8 mouse cellular contexts compared by ENCODE assay signal in the genomic region with DNA sequence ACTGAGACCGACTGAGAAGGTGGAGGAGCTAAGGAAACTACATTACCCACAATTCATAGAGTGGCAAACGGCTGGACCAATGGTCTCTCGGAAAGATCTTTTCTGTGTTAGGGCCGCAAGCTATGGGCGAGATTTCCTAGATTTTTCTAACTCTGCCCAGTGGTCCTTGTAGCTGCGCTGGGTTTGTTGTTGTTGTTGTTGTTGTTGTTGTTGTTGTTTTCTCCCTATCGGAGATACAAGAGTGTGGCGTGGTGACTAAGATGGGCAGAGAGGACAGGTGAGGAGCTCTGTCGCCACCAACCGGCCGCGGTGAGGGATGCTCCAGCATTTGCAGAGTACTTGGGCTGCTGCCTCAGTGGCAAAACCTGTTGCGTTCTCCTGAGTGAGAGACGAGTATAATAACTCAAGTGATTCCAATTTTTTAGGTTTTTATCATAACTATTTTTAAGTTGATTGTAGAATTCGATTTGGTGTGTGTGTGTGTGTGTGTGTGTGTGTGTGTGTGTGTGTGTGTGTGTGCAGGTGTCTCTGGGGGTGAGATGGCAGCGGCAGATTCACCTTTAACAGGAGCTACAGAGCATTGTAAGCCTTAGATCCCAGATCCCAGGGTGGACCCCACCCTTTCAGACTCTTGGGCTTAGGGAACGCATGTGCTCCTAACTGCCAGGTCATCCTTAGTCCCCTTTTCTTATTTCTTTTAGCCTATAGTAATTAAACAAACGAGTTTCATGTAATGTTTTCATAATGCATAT. TPM values are rescaled to one million over a fixed set of nuclear protein-coding genes. Genes with fewer than 3 reads are reported as not detected.
DNase-seq lines count a peak whose midpoint lies in the region; ATAC-seq lines count a peak whose summit lies in the region.

No protein-coding gene starts in this region.

- peak; percentile 98 for ATAC-seq in intestine, embryonic 15.5 days

- H3K4me1 ChIP-seq in intestine, embryonic 15.5 days (replicated peaks) = no peaks in the 10 kb centered on the region

- H3K27ac ChIP-seq in intestine, embryonic 15.5 days = no peak overlapping the region

- H3K36me3 ChIP-seq in intestine, embryonic 15.5 days = no peaks in the 10 kb centered on the region

- 10% methylated on average over 18 of the region's 18 CpGs for WGBS in intestine, embryonic 15.5 days

- peak; percentile 49 for DNase-seq in adipocyte (ENCODE audit: low spot score)
- DNase-seq in embryo, embryonic 10 days (ENCODE audit: low spot score) = peak; percentile 79
- peak; percentile 60 for DNase-seq in gastrocnemius, postnatal 10 days
- peak; percentile 79 to 86 for DNase-seq in left cerebral cortex, postnatal 25 days (ENCODE audit: low spot score in 2 of 2)
- peak; percentile 60 for DNase-seq in mesoderm, embryonic 11.5 days (ENCODE audit: low read depth, low spot score)
- peak; percentile 85 for DNase-seq in right cerebral cortex, postnatal 25 days
- DNase-seq in yolk sac, embryonic 10.5 days (ENCODE audit: low spot score) = peak; percentile 79

- no peak overlapping the region for H3K9ac ChIP-seq in intestine, embryonic 15.5 days

- H3K4me3 ChIP-seq in intestine, embryonic 15.5 days (replicated peaks) = peak overlapping the region; percentile 43

- peak overlapping the region; percentile 55 for H3K4me2 ChIP-seq in intestine, embryonic 15.5 days (replicated peaks)

- H3K27me3 ChIP-seq in intestine, embryonic 15.5 days (replicated peaks) = no peaks in the 10 kb centered on the region

- H3K9me3 ChIP-seq in intestine, embryonic 15.5 days = no peaks in the 10 kb centered on the region

- intact Hi-C loops in left cerebral cortex, postnatal 25 days (cut with DNase I) = loop anchor here (5.0 to 10.0 kb wide), 2 partner anchors 66 to 244 kb away; a partner anchor contains a TSS

RNA-seq across cellular contexts. Expression of a gene that starts 17.2 kb away (rescaled TPM):
- total RNA-seq in gastrocnemius, postnatal 10 days (2021) = 1 to 10 TPM; 1.1 to 1.6 TPM
- 1.6 and 1.9 TPM in 2 replicates for polyA plus RNA-seq in intestine, embryonic 15.5 days (2015; fragmentation: Nextera tagmentation; extraction: Ambion mirVana)
- 1 to 10 TPM; 5.7 to 7.9 TPM for total RNA-seq in left cerebral cortex, postnatal 25 days (2021)

RNA-seq across cellular contexts. Expression of a gene that starts 21.4 kb away (rescaled TPM):
- total RNA-seq in gastrocnemius, postnatal 10 days (2021) = 1 to 10 TPM; 1.9 to 2.5 TPM
- 5.8 and 6.0 TPM in 2 replicates for polyA plus RNA-seq in intestine, embryonic 15.5 days (2015; fragmentation: Nextera tagmentation; extraction: Ambion mirVana)
- total RNA-seq in left cerebral cortex, postnatal 25 days (2021) = 1 to 10 TPM; 8.5 to 8.9 TPM

RNA-seq across cellular contexts. Expression of a gene that starts 51.8 kb away (rescaled TPM):
- under 1 TPM; 0.16 to 0.21 TPM for total RNA-seq in gastrocnemius, postnatal 10 days (2021)
- polyA plus RNA-seq in intestine, embryonic 15.5 days (2015; fragmentation: Nextera tagmentation; extraction: Ambion mirVana) = 1.2 and 1.7 TPM in 2 replicates
- 1 to 10 TPM; 2.0 to 2.3 TPM for total RNA-seq in left cerebral cortex, postnatal 25 days (2021)

RNA-seq across cellular contexts. Expression of a gene that starts 58.8 kb away (rescaled TPM):
- total RNA-seq in gastrocnemius, postnatal 10 days (2021) = under 1 TPM in 1 of 2 experiments, not detected in 1; 0.23 TPM
- 0.21 and 0.64 TPM in 2 replicates for polyA plus RNA-seq in intestine, embryonic 15.5 days (2015; fragmentation: Nextera tagmentation; extraction: Ambion mirVana)
- 1 to 10 TPM; 1.4 to 2.4 TPM for total RNA-seq in left cerebral cortex, postnatal 25 days (2021)
